Mouse (Mus musculus) heart, adult 2 months (tissue): Measurements from ENCODE around the gene D930020B18Rik.

Experiments
- CTCF ChIP-seq: fragments of 200-600 bp; IDR thresholded peaks from 2 replicates; pipeline ENCODE4 v1.8.1; 2022; ENCODE audit warnings: antibody characterized with exemption, mild to moderate bottlenecking, moderate library complexity
- EP300 ChIP-seq: fragments of 200-500 bp; IDR thresholded peaks from 2 replicates; pipeline ENCODE4 v1.6.1; 2011; ENCODE audit warnings: low read depth, low read length, control low read depth; ENCODE audit not compliant: insufficient read depth

DNA sequence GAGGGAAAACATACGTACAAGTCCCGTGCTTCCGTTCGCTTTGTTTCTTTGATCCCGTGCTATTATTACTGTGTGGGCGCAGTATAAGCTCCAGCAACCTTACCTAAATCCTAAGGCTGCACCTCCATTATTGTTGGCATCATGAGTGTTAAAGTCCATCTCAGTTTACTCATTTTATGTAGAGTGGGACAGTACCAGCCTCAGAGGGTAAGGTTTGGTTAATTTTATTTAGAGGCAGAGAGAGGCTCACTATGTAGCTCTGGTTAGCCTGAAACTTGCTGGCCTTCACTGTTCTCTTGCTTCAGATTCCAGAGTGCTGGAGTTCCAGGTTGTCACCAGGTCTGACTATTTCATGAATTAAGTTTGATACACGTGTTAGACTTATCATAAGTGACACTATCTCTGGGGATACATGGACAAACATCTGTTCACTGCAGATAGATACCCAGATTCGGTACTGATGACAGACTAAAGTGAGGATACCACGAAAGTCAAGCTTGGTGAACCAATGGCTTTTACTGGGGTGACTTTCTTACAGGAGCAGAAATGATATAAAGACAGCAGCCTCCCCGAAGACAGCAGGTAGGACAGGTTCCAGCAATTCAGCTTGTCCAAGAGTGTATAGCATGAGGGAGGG, 14.1 kb upstream of the D930020B18Rik start:
- TF ChIP-seq CTCF (no peak), EP300 (no peak)
